Mouse (Mus musculus) heart, postnatal 0 days (tissue): ENCODE measurements at regions not wholly inside any gene's neighbourhood (a gene's known extent, or its start where the extent isn't known, plus 50 kb on each side); places are given as distances from the start of the nearest gene placed in this dataset.

Source experiments
- ATAC-seq: fragments of 200-750 bp; cut with Nextera tagmentation; 2 replicates; pipeline ENCODE4 v1.8.0; 2017; ENCODE audit warnings: low read depth, moderate number of reproducible peaks, moderate library complexity; ENCODE audit not compliant: insufficient read depth
- DNase-seq: peaks from one replicate; pipeline ENCODE4 v3.0.0-alpha.2; 2016; ENCODE audit warnings: low spot score
- H3K27ac ChIP-seq: fragments of 300-500 bp; sonication (generic); 2 replicates; pipeline ENCODE4 v1.5.1; 2014; ENCODE audit warnings: low read depth, mild to moderate bottlenecking
- H3K27me3 ChIP-seq: fragments of 300-500 bp; sonication (generic); 2 replicates; pipeline ENCODE4 v1.6.1; 2014; ENCODE audit warnings: low read length, mixed read lengths; ENCODE audit not compliant: control insufficient read depth, insufficient read depth
- H3K36me3 ChIP-seq: fragments of 300-500 bp; sonication (generic); replicated peaks from 2 replicates; pipeline ENCODE4 v1.6.1; 2014; ENCODE audit warnings: low read length, mixed read lengths; ENCODE audit not compliant: control insufficient read depth, insufficient read depth
- H3K4me1 ChIP-seq: fragments of 300-500 bp; sonication (generic); 2 replicates; pipeline ENCODE4 v1.6.1; 2014; ENCODE audit warnings: antibody characterized with exemption; ENCODE audit not compliant: control insufficient read depth, insufficient read depth
- H3K4me2 ChIP-seq: fragments of 300-500 bp; sonication (generic); 2 replicates; pipeline ENCODE4 v1.6.1; 2014; ENCODE audit warnings: low read depth, mild to moderate bottlenecking, low read length, moderate library complexity
- H3K4me3 ChIP-seq: fragments of 300-500 bp; sonication (generic); 2 replicates; pipeline ENCODE4 v1.5.1; 2014; ENCODE audit warnings: low read depth, low read length
- H3K9ac ChIP-seq: fragments of 300-500 bp; sonication (generic); replicated peaks from 2 replicates; pipeline ENCODE4 v1.6.1; 2014; ENCODE audit warnings: low read depth, low read length, mixed read lengths
- H3K9me3 ChIP-seq: fragments of 300-500 bp; sonication (generic); replicated peaks from 2 replicates; pipeline ENCODE4 v1.6.1; 2016; ENCODE audit warnings: low read length; ENCODE audit not compliant: control insufficient read depth
- CTCF ChIP-seq: IDR thresholded peaks from 2 replicates; pipeline ENCODE4 v1.5.1; 2016; ENCODE audit warnings: antibody characterized with exemption, control low read depth, low read depth
- EP300 ChIP-seq: IDR thresholded peaks from 2 replicates; pipeline ENCODE4 v1.6.1; 2016; ENCODE audit warnings: antibody characterized with exemption, low read depth
- WGBS: fragments of 180-500 bp; shearing (Covaris S2); extraction: QIAGEN DNeasy Blood & Tissue Kit; methylation state at CpG from one replicate; pipeline ENCODE4 v1.1.7; 2014; 5-methylcytosine and 5-hydroxymethylcytosine counted together

DNA sequence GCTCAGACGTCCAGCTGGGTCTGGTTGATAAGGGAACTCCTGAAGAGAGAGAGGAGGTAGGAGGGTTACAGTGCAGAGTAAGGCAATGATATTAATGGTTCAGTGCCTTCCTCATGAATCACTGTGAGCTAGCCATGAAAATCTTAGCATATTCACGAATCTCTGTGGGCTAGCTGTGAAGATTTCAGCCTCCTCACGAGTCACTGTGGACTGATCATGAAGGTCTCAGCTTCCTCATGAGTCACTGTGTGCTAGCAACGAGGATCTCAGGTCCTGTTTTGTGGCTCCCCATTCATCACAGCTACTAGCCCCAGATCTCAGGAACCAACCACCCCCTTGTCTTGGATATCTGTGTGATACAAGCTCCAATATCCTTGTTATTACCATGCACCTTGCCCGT, 191.4 kb downstream of the Rap2a start:
- Histone ChIP-seq H3K4me3 (no peak overlapping the region), H3K27ac (no peak overlapping the region), H3K9ac (no peak overlapping the region), H3K36me3 (no peaks in the 10 kb centered on the region), H3K27me3 (no peaks in the 10 kb centered on the region), H3K4me2 (no peak overlapping the region), H3K9me3 (no peaks in the 10 kb centered on the region), H3K4me1 (no peaks in the 10 kb centered on the region)
- no peak for DNase-seq
- no peak for TF ChIP-seq CTCF
- no peak for TF ChIP-seq EP300
- no peak for ATAC-seq
- WGBS: 60% methylated on average over 5 of the region's 5 CpGs

DNA sequence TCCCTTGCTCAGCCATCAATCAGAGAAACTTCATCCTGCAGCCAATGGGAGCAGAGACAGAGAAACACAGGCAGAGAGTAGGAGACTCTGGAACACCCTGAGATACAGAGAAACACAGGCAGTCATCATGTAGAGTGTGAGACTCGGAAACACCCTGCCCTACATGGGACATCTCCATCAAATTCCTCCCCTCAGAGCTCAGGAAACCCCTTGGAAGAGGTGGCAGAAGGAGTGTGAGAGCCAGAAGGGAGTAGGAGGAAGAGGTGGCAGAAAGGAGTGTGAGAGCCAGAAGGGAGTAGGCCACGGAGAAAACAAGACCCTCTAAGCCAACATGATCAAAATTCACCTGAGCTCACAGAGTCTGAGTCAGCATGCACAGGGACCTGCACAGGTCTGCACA, 197.5 kb downstream of the Rap2a start:
- Histone ChIP-seq H3K4me2 (no peak overlapping the region), H3K36me3 (no peaks in the 10 kb centered on the region), H3K4me3 (no peak overlapping the region), H3K27ac (no peak overlapping the region), H3K9ac (no peak overlapping the region), H3K4me1 (no peaks in the 10 kb centered on the region), H3K27me3 (no peaks in the 10 kb centered on the region), H3K9me3 (no peaks in the 10 kb centered on the region)
- TF ChIP-seq EP300 (no peak), CTCF (no peak)
- whole genome bisulfite sequencing: 71% methylated on average over 2 of the region's 2 CpGs
- ATAC-seq (no peak), DNase-seq (no peak)

DNA sequence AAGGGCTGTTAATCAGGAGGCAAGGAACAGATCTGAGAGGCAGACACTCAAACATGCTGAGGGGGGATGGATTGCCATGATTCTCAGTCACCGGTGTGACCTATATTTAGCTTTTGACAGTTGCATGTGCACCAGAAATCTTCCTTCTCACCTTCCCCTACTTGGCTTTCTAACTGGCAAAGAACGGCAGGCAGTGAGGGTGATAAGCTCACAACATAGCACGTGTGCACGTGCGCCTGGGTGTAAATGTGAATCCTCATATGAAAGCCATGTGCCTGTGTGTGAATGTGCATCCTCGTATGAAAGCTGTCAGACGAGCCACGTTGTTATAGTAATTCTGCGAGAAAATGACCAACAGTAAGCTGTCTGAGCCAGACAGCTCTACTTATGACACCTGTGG, 200.3 kb downstream of the Rap2a start:
- H3K4me2 ChIP-seq: no peak overlapping the region
- no peaks in the 10 kb centered on the region for H3K27me3 ChIP-seq
- no peak overlapping the region for H3K27ac ChIP-seq
- DNase-seq (no peak), ATAC-seq (no peak)
- H3K4me1 ChIP-seq: no peaks in the 10 kb centered on the region
- H3K9ac ChIP-seq: no peak overlapping the region
- no peak overlapping the region for H3K4me3 ChIP-seq
- H3K36me3 ChIP-seq: no peaks in the 10 kb centered on the region
- no peaks in the 10 kb centered on the region for H3K9me3 ChIP-seq
- WGBS: 56% methylated on average over 9 of the region's 9 CpGs
- TF ChIP-seq CTCF (no peak), EP300 (no peak)

- Histone ChIP-seq H3K27ac (no peak overlapping the region), H3K4me2 (no peak overlapping the region), H3K4me3 (no peak overlapping the region), H3K4me1 (no peaks in the 10 kb centered on the region), H3K9me3 (no peaks in the 10 kb centered on the region), H3K36me3 (no peaks in the 10 kb centered on the region), H3K27me3 (no peaks in the 10 kb centered on the region), H3K9ac (no peak overlapping the region)
- WGBS: 69% methylated on average over 2 of the region's 2 CpGs
- TF ChIP-seq EP300: no peak
- TF ChIP-seq CTCF: no peak
- ATAC-seq (no peak), DNase-seq (no peak)
Observed at GRCm38 (mm10) chr14:120679072-120679471, 200.8 kb downstream of the Rap2a start.

DNA sequence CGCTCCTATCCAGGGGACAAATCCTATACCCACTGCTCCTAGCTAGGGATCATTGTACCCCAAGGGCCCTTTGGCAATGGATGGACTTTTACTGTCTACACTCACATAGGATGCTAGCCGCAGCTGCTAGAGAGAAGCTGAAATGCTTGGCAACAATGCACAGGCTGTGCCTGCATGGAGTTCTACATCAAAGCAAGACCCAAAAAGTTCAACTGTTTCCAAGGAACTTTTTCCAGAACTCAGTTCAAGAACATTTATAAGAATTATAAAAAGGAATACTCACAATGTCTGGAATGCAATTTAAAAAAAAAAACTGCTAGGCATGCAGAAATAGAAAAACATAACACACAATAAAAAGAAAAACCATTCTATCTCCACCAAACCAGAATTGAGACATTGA, 202.0 kb downstream of the Rap2a start:
- Histone ChIP-seq H3K4me1 (no peaks in the 10 kb centered on the region), H3K36me3 (no peaks in the 10 kb centered on the region), H3K4me2 (no peak overlapping the region), H3K9me3 (no peaks in the 10 kb centered on the region), H3K9ac (no peak overlapping the region), H3K4me3 (no peak overlapping the region), H3K27me3 (no peaks in the 10 kb centered on the region), H3K27ac (no peak overlapping the region)
- TF ChIP-seq EP300 (no peak), CTCF (no peak)
- 93% methylated on average over 2 of the region's 2 CpGs for WGBS
- ATAC-seq (no peak), DNase-seq (no peak)

GRCm38 (mm10) chr14:120685263-120685662, 207.0 kb downstream of the Rap2a start:
- Histone ChIP-seq H3K4me2 (no peak overlapping the region), H3K9ac (no peak overlapping the region), H3K4me1 (no peaks in the 10 kb centered on the region), H3K36me3 (no peaks in the 10 kb centered on the region), H3K27ac (no peak overlapping the region), H3K27me3 (no peaks in the 10 kb centered on the region), H3K9me3 (no peaks in the 10 kb centered on the region), H3K4me3 (no peak overlapping the region)
- ATAC-seq (no peak), DNase-seq (no peak)
- TF ChIP-seq EP300 (no peak), CTCF (no peak)
- WGBS: 57% methylated on average over 4 of the region's 4 CpGs
